Mouse (Mus musculus) frontal cortex, adult 2 months (tissue): Measurements from ENCODE around the gene Henmt1. TPM values are rescaled to one million over a fixed set of nuclear protein-coding genes. Genes with fewer than 3 reads are reported as not detected.

Experiments
- DNase-seq, 2 experiments: peaks; one replicate each; pipeline ENCODE4 v3.0.0; 2022; ENCODE audit warnings: low spot score in 1 of 2; ENCODE audit errors: extremely low spot score in 1 of 2
- polyA plus RNA-seq: library from polyadenylated mRNA; depleted of rRNA; stranded (reverse); fragments of >200 nt; gene quantifications from 2 replicates; pipeline ENCODE4 v1.2.3, GENCODE M21; 2012; rRNA removed

Henmt1 gene
- polyA plus RNA-seq: 1.4 and 1.6 TPM in 2 replicates

GRCm38 (mm10) chr3:108939573-108939972 lies at the start of gene Henmt1:
Gene Henmt1 (plus strand): TSS chr3:108939873.
- DNase-seq: no peak

GRCm38 (mm10) chr3:108889908-108890307 lies 49.8 kb upstream of the Henmt1 start, which contains the start of gene Fndc7:
Gene Fndc7 (minus strand): TSS chr3:108890008.
- no peak for DNase-seq

- DNase-seq: no peak
These were observed 47.6 kb upstream of the Henmt1 start for GRCm38 (mm10) chr3:108892080-108892479.

GRCm38 (mm10) chr3:108892914-108893313 lies 46.8 kb upstream of the Henmt1 start:
- DNase-seq: no peak

GRCm38 (mm10) chr3:108898640-108899039 lies 41.0 kb upstream of the Henmt1 start:
- DNase-seq: no peak

GRCm38 (mm10) chr3:108900147-108900546 lies 39.5 kb upstream of the Henmt1 start:
- no peak for DNase-seq

GRCm38 (mm10) chr3:108900681-108901080 lies 39.0 kb upstream of the Henmt1 start:
- DNase-seq: no peak

GRCm38 (mm10) chr3:108902038-108902437 lies 37.6 kb upstream of the Henmt1 start:
- DNase-seq: no peak

GRCm38 (mm10) chr3:108902934-108903333 lies 36.7 kb upstream of the Henmt1 start:
- DNase-seq: no peak

- DNase-seq: no peak
These were observed 29.2 kb upstream of the Henmt1 start for GRCm38 (mm10) chr3:108910303-108911080.

- peak; percentile 24 to 56 for DNase-seq
These were observed 28.6 kb upstream of the Henmt1 start for GRCm38 (mm10) chr3:108911081-108911547.

- DNase-seq: peak; percentile 92 to 96
These were observed 27.9 kb upstream of the Henmt1 start, which contains the start of gene Prpf38b for GRCm38 (mm10) chr3:108911548-108912413. Gene Prpf38b (minus strand): TSS chr3:108911727.

- peak in 1 of 2 experiments; percentile 25 for DNase-seq
These were observed 23.7 kb upstream of the Henmt1 start for GRCm38 (mm10) chr3:108915999-108916398.

- no peak for DNase-seq
These were observed 22.8 kb upstream of the Henmt1 start for GRCm38 (mm10) chr3:108916857-108917256.

GRCm38 (mm10) chr3:108917986-108918385 lies 21.7 kb upstream of the Henmt1 start:
- no peak for DNase-seq

GRCm38 (mm10) chr3:108918852-108919251 lies 20.8 kb upstream of the Henmt1 start:
- DNase-seq: no peak

GRCm38 (mm10) chr3:108920442-108921070 lies 19.1 kb upstream of the Henmt1 start:
- DNase-seq: no peak

GRCm38 (mm10) chr3:108921822-108922221 lies 17.9 kb upstream of the Henmt1 start:
- DNase-seq: no peak

GRCm38 (mm10) chr3:108925677-108926076 lies 14.0 kb upstream of the Henmt1 start:
- no peak for DNase-seq

- DNase-seq: no peak
These were observed 13.4 kb upstream of the Henmt1 start for GRCm38 (mm10) chr3:108926308-108926707.

- DNase-seq: no peak
These were observed 6.1 kb upstream of the Henmt1 start for GRCm38 (mm10) chr3:108933557-108933956.
